Mouse (Mus musculus) MEL (cell line): Measurements from ENCODE around the gene Kidins220. TPM values are rescaled to one million over a fixed set of nuclear protein-coding genes. Genes with fewer than 3 reads are reported as not detected.

ENCODE experiments used
- DNase-seq: peaks from one replicate; pipeline ENCODE4 v3.0.0; 2011; ENCODE audit warnings: low read depth, low spot score
- H3K27ac ChIP-seq: 2 replicates; pipeline ENCODE4 v1.5.1; 2012; ENCODE audit warnings: low read depth, mild to moderate bottlenecking, control low read depth, low read length, moderate library complexity; ENCODE audit not compliant: control insufficient read depth
- H3K27me3 ChIP-seq, 2 experiments: fragments of 150-350 bp in 1 of 2; sonication (generic) in 1 of 2; 2 replicates each; pipeline ENCODE4 v1.6.1; 2012; ENCODE audit warnings: low read length in 2 of 2, mild to moderate bottlenecking in 2 of 2, improper control_type of control experiment in 1 of 2, moderate library complexity in 1 of 2; ENCODE audit not compliant: insufficient read depth in 2 of 2, control insufficient read depth in 1 of 2
- H3K36me3 ChIP-seq, 2 experiments: 2 replicates each; pipeline ENCODE4 v1.6.1; 2012 to 2014; ENCODE audit warnings: low read length in 2 of 2, improper control_type of control experiment in 1 of 2, inconsistent platforms in 1 of 2, mild to moderate bottlenecking in 1 of 2; ENCODE audit not compliant: insufficient read depth in 2 of 2, control insufficient read depth in 1 of 2
- H3K4me1 ChIP-seq, 2 experiments: fragments of 150-350 bp in 1 of 2; sonication (generic) in 1 of 2; 2 replicates each; pipeline ENCODE4 v1.6.1; 2012; ENCODE audit warnings: low read length in 2 of 2, improper control_type of control experiment in 1 of 2, mild to moderate bottlenecking in 1 of 2; ENCODE audit not compliant: insufficient read depth in 2 of 2, control insufficient read depth in 1 of 2
- H3K4me3 ChIP-seq, 2 experiments: fragments of 150-350 bp in 1 of 2; sonication (generic) in 1 of 2; 2 replicates each; pipeline ENCODE4 v1.5.1; 2012; ENCODE audit warnings: low read depth in 2 of 2, low read length in 2 of 2, mild to moderate bottlenecking in 2 of 2, moderate library complexity in 2 of 2, control low read depth in 1 of 2, improper control_type of control experiment in 1 of 2; ENCODE audit not compliant: control insufficient read depth in 1 of 2, insufficient read depth in 1 of 2
- H3K79me2 ChIP-seq: 2 replicates; pipeline ENCODE4 v1.6.1; 2012; ENCODE audit warnings: mild to moderate bottlenecking, low read length, moderate library complexity; ENCODE audit not compliant: control insufficient read depth, poor library complexity, insufficient read depth
- H3K9ac ChIP-seq: 2 replicates; pipeline ENCODE4 v1.6.1; 2012; ENCODE audit warnings: low read depth, mild to moderate bottlenecking, control low read depth, low read length, moderate library complexity; ENCODE audit not compliant: control insufficient read depth, poor library complexity, severe bottlenecking
- H3K9me3 ChIP-seq: fragments of 150-350 bp; sonication (generic); replicated peaks from 2 replicates; pipeline ENCODE4 v1.6.1; 2012; ENCODE audit warnings: mild to moderate bottlenecking, low read length, improper control_type of control experiment, moderate library complexity; ENCODE audit not compliant: insufficient read depth
- BHLHE40 ChIP-seq: IDR thresholded peaks from 2 replicates; pipeline ENCODE4 v1.6.1; 2012; ENCODE audit warnings: low read depth, mild to moderate bottlenecking, inconsistent platforms, low read length, improper control_type of control experiment, borderline replicate concordance
- E2F4 ChIP-seq: IDR thresholded peaks from 2 replicates; pipeline ENCODE4 v1.6.1; 2011; ENCODE audit warnings: low read depth, low read length, improper control_type of control experiment, borderline replicate concordance
- ELF1 ChIP-seq: IDR thresholded peaks from 2 replicates; pipeline ENCODE4 v1.6.1; 2014; ENCODE audit warnings: low read depth, mild to moderate bottlenecking, inconsistent platforms, low read length, improper control_type of control experiment, moderate library complexity
- EP300 ChIP-seq, 2 experiments: IDR thresholded peaks; 2 replicates each; pipeline ENCODE4 v1.6.1; 2011; ENCODE audit warnings: improper control_type of control experiment in 2 of 2, low read length in 2 of 2, low read depth in 1 of 2, mild to moderate bottlenecking in 1 of 2
- ETS1 ChIP-seq: IDR thresholded peaks from 2 replicates; pipeline ENCODE4 v1.6.1; 2012; ENCODE audit warnings: low read depth, mild to moderate bottlenecking, inconsistent platforms, low read length, improper control_type of control experiment, moderate library complexity
- GATA1 ChIP-seq: IDR thresholded peaks from 2 replicates; pipeline ENCODE4 v1.6.1; 2011; ENCODE audit warnings: low read depth, low read length, improper control_type of control experiment
- KAT2A ChIP-seq: conservative IDR thresholded peaks from 2 replicates; pipeline ENCODE4 v1.6.1; 2012; ENCODE audit warnings: low read depth, low read length, improper control_type of control experiment, inconsistent platforms
- MAFK ChIP-seq: IDR thresholded peaks from 2 replicates; pipeline ENCODE4 v1.6.1; 2011; ENCODE audit warnings: low read depth, mild to moderate bottlenecking, low read length, improper control_type of control experiment, borderline replicate concordance
- MEF2A ChIP-seq: IDR thresholded peaks from 2 replicates; pipeline ENCODE4 v1.6.1; 2014; ENCODE audit warnings: low read depth, mild to moderate bottlenecking, inconsistent platforms, low read length, improper control_type of control experiment; ENCODE audit not compliant: poor library complexity, insufficient replicate concordance, severe bottlenecking; ENCODE audit errors: extremely low read depth
- NELFE ChIP-seq: IDR thresholded peaks from 2 replicates; pipeline ENCODE4 v1.6.1; 2011; ENCODE audit warnings: low read depth, low read length, improper control_type of control experiment
- NRF1 ChIP-seq: IDR thresholded peaks from 2 replicates; pipeline ENCODE4 v1.6.1; 2014; ENCODE audit warnings: low read depth, mild to moderate bottlenecking, inconsistent platforms, low read length, improper control_type of control experiment, moderate library complexity; ENCODE audit not compliant: poor library complexity, insufficient read depth, severe bottlenecking
- POLR2AphosphoS2 ChIP-seq: IDR thresholded peaks from 2 replicates; pipeline ENCODE4 v1.6.1; 2011; ENCODE audit warnings: low read length, improper control_type of control experiment
- POLR2AphosphoS5 ChIP-seq: IDR thresholded peaks from 2 replicates; pipeline ENCODE4 v1.6.1; 2012; ENCODE audit warnings: low read depth, borderline replicate concordance, mild to moderate bottlenecking, inconsistent platforms, low read length, moderate library complexity, mixed read lengths
- RAD21 ChIP-seq: IDR thresholded peaks from 2 replicates; pipeline ENCODE4 v1.6.1; 2011; ENCODE audit warnings: mild to moderate bottlenecking, low read depth, low read length, improper control_type of control experiment
- SMC3 ChIP-seq: IDR thresholded peaks from 2 replicates; pipeline ENCODE4 v1.6.1; 2011; ENCODE audit warnings: low read depth, low read length, improper control_type of control experiment
- TAL1 ChIP-seq: IDR thresholded peaks from 2 replicates; pipeline ENCODE4 v1.6.1; 2012; ENCODE audit warnings: mild to moderate bottlenecking, inconsistent platforms, low read length, moderate library complexity, mixed read lengths
- TBP ChIP-seq: IDR thresholded peaks from 2 replicates; pipeline ENCODE4 v1.8.0; 2011; ENCODE audit warnings: low read depth, low read length, improper control_type of control experiment
- UBTF ChIP-seq: IDR thresholded peaks from 2 replicates; pipeline ENCODE4 v1.6.1; 2012; ENCODE audit warnings: low read depth, mild to moderate bottlenecking, inconsistent platforms, low read length, improper control_type of control experiment, moderate library complexity, borderline replicate concordance; ENCODE audit not compliant: insufficient read depth
- USF1 ChIP-seq: IDR thresholded peaks from 2 replicates; pipeline ENCODE4 v1.6.1; 2014; ENCODE audit warnings: low read depth, mild to moderate bottlenecking, inconsistent platforms, low read length, improper control_type of control experiment, moderate library complexity
- ZC3H11A ChIP-seq: IDR thresholded peaks from 2 replicates; pipeline ENCODE4 v1.6.1; 2012; ENCODE audit warnings: low read depth, mild to moderate bottlenecking, inconsistent platforms, low read length, improper control_type of control experiment
- polyA plus RNA-seq, 2 experiments: library from polyadenylated mRNA; stranded (reverse) in 1 of 2; unstranded in 1 of 2; fragments of >175 nt in 1 of 2; fragments of >200 nt in 1 of 2; gene quantifications; 2 replicates each; pipeline versions ENCODE4 v1.2.1 to v1.2.4; 2012; ENCODE audit warnings: low replicate concordance in 2 of 2, low read depth in 1 of 2; ENCODE audit not compliant: insufficient read length in 2 of 2, insufficient read depth in 1 of 2, missing spikeins in 1 of 2
- total RNA-seq: library from RNA; depleted of rRNA; stranded (reverse); fragments of 300-350 nt; gene quantifications from 2 replicates; pipeline ENCODE4 v1.2.3, GENCODE M21; 2012

Gene Kidins220
- total and polyA plus RNA-seq, 3 experiments = 26.2 to 124 (median 29.2) TPM

GRCm38 (mm10) chr12:24995350-24995749 is 20.6 kb downstream of the Kidins220 start:
- no peak for DNase-seq
- no peak overlapping the region for H3K9ac ChIP-seq
- TF ChIP-seq NELFE (no peak), MEF2A (no peak), USF1 (no peak), TAL1 (no peak), E2F4 (no peak), EP300 (IDR thresholded peaks at IDR 0.05; ENCODE audit: low read depth in 1 of 2, low read length in 2 of 2) (no peak), UBTF (no peak), BHLHE40 (no peak), MAFK (no peak), ZC3H11A (no peak), ETS1 (no peak), TBP (no peak), ELF1 (no peak)
- H3K27ac ChIP-seq = no peak overlapping the region
- no peak overlapping the region for H3K4me3 ChIP-seq
- peaks cover 0 to 3% of the 10 kb centered on the region in 2 experiments; a peak in 1 of 4 replicates for H3K4me1 ChIP-seq
- no peaks in the 10 kb centered on the region for H3K79me2 ChIP-seq
- H3K9me3 ChIP-seq = no peaks in the 10 kb centered on the region
- H3K27me3 ChIP-seq = no peaks in the 10 kb centered on the region
- peaks cover 4 to 21% of the 10 kb centered on the region in 2 experiments for H3K36me3 ChIP-seq

- no peak for TF ChIP-seq EP300 (IDR thresholded peaks at IDR 0.05; ENCODE audit: low read depth in 1 of 2, low read length in 2 of 2)
- TF ChIP-seq ZC3H11A = no peak
- no peak for TF ChIP-seq KAT2A
- no peak for TF ChIP-seq RAD21
- TF ChIP-seq SMC3 = no peak
- TF ChIP-seq POLR2AphosphoS2 = no peak
- no peak for TF ChIP-seq NELFE
- TF ChIP-seq GATA1 = no peak
- no peak for TF ChIP-seq TAL1
- no peak for TF ChIP-seq POLR2AphosphoS5
- no peak for TF ChIP-seq TBP
- no peak for TF ChIP-seq NRF1
- no peak for TF ChIP-seq E2F4
- TF ChIP-seq, all 39 proteins: peak for 0
- Histone ChIP-seq H3K4me1 (no peaks in the 10 kb centered on the region), H3K36me3 (peaks cover 0 to 21% of the 10 kb centered on the region in 2 experiments; a peak in 2 of 4 replicates), H3K4me3 (no peak overlapping the region), H3K79me2 (no peaks in the 10 kb centered on the region), H3K27me3 (no peaks in the 10 kb centered on the region), H3K9me3 (no peaks in the 10 kb centered on the region), H3K9ac (no peak overlapping the region), H3K27ac (no peak overlapping the region)
- DNase-seq = no peak
Measured at GRCm38 (mm10) chr12:25005350-25005749, 30.6 kb downstream of the Kidins220 start.
